Comparison of ENCODE assay signal across 38 mouse cellular contexts in the genomic region with DNA sequence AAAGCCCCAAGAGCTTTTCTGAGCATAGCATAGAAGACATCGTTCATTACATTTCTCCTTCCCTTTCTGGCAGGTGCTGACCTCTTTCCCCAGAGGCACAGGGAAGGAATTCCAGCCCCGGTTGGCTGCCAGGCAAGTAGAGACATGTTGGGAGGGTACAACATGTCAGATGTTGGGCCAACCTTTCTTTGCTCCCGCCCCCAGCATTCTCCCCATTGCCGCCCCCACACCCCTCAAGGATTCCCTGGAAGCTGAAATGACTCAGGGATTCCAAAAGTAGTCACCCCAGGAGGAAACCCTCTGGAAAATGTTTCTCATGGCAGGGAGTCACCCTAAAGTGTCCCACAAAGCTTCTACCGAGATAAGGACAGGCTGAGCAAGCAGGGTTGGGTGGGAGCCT. TPM values are rescaled to one million over a fixed set of nuclear protein-coding genes. Genes with fewer than 3 reads are reported as not detected.
DNase-seq lines count a peak whose midpoint lies in the region; ATAC-seq and TF ChIP-seq lines count a peak whose summit lies in the region.
"Had no signal": no experiment of that assay in that cellular context is flagged by ENCODE, and none has a peak within 500 bp of the region (broad histone marks: within the 10 kb centered on the region; RNA-seq: fewer than 3 reads in every experiment).

No protein-coding gene starts in this region.

- H3K36me3 ChIP-seq in ES-E14 (ENCODE audit: control insufficient read depth, insufficient read depth, low read length, poor library complexity, severe bottlenecking), result no peaks in the 10 kb centered on the region
- no peaks in the 10 kb centered on the region for H3K36me3 ChIP-seq in embryonic facial prominence, embryonic 10.5 days (replicated peaks)
- no peaks in the 10 kb centered on the region for H3K36me3 ChIP-seq in limb, embryonic 15.5 days
- H3K36me3 ChIP-seq: embryonic facial prominence, embryonic 15.5 days; forebrain, embryonic 15.5 days; G1E; heart, embryonic 13.5 days; kidney, embryonic 15.5 days; liver, embryonic 15.5 days; neural tube, embryonic 12.5 days had no signal

- DNase-seq in 3T3-L1 (ENCODE audit: low read depth, low spot score) (peak; percentile 47), ES-E14 (ENCODE audit: low read depth, low spot score) (no peak), MN1 (ENCODE audit: low spot score) (no peak)
- DNase-seq in embryonic facial prominence, embryonic 10.5 days (ENCODE audit: low spot score), result no peak
- no peak for DNase-seq in left cerebral cortex, adult 2 months (ENCODE audit: extremely low spot score in 1 of 2, low spot score in 2 of 2)
- no peak for DNase-seq in gastrocnemius, postnatal 36 days
- DNase-seq: adrenal gland, adult 8-10 months; B cell, adult 2 months; cerebellum, adult 11-12 months; cerebellum, adult 9-11 months; gastrocnemius, adult 2 months; heart, adult 2 months; kidney, adult 18-20 months; kidney, postnatal 25 days; lung, embryonic 14.5 days; lung, postnatal 14 days; right cerebral cortex, postnatal 14 days; thymus, postnatal 14 days had no signal

- 76% methylated on average over 5 of the region's 5 CpGs for WGBS in embryonic facial prominence, embryonic 10.5 days
- 62% methylated on average over 5 of the region's 5 CpGs for WGBS in limb, embryonic 15.5 days

- intact Hi-C loops in left cerebral cortex, adult 2 months (cut with DNase I), result no loop called here
- intact Hi-C loops in gastrocnemius, postnatal 36 days (cut with DNase I), result no loop called here

- H3K9me3 ChIP-seq in ES-E14 (ENCODE audit: control insufficient read depth, insufficient read depth, low read depth, low read length), result no peaks in the 10 kb centered on the region
- no peaks in the 10 kb centered on the region for H3K9me3 ChIP-seq in embryonic facial prominence, embryonic 10.5 days
- no peaks in the 10 kb centered on the region for H3K9me3 ChIP-seq in limb, embryonic 15.5 days
- H3K9me3 ChIP-seq: embryonic facial prominence, embryonic 15.5 days; forebrain, embryonic 15.5 days; G1E; heart, embryonic 13.5 days; kidney, embryonic 15.5 days; liver, embryonic 15.5 days; neural tube, embryonic 12.5 days had no signal

- TF ChIP-seq CTCF in left cerebral cortex, adult 2 months (IDR thresholded peaks at IDR 0.05), result no peak

- H3K4me1 ChIP-seq in ES-E14 (ENCODE audit: control insufficient read depth in 2 of 2, insufficient read depth in 2 of 2, low read length in 2 of 2, poor library complexity in 1 of 2), result peaks cover 10 to 21% of the 10 kb centered on the region in 2 experiments; a peak in 3 of 4 replicates
- peaks cover 62% of the 10 kb centered on the region for H3K4me1 ChIP-seq in embryonic facial prominence, embryonic 10.5 days
- H3K4me1 ChIP-seq in limb, embryonic 15.5 days, result peaks cover 42% of the 10 kb centered on the region

- H3K27me3 ChIP-seq in embryonic facial prominence, embryonic 10.5 days (replicated peaks; ENCODE audit: low read depth, poor library complexity, severe bottlenecking), result peaks cover 11% of the 10 kb centered on the region
- no peaks in the 10 kb centered on the region for H3K27me3 ChIP-seq in limb, embryonic 15.5 days
- H3K27me3 ChIP-seq: embryonic facial prominence, embryonic 15.5 days; forebrain, embryonic 15.5 days; kidney, embryonic 15.5 days; neural tube, embryonic 12.5 days had no signal

- in situ Hi-C loops in ES-E14 (cut with MboI; ENCODE audit: low sequenced_read_pairs in 2 of 2, unreplicated experiment in 2 of 2), result no loop called here

- no peak overlapping the region for H3K4me2 ChIP-seq in limb, embryonic 15.5 days
- H3K4me2 ChIP-seq: embryonic facial prominence, embryonic 15.5 days; forebrain, embryonic 15.5 days; heart, embryonic 13.5 days; kidney, embryonic 15.5 days; liver, embryonic 15.5 days; lung, embryonic 14.5 days; neural tube, embryonic 12.5 days had no signal

- H3K4me3 ChIP-seq in ES-E14 (ENCODE audit: insufficient read depth in 1 of 2, low read depth in 1 of 2, low read length in 2 of 2, poor library complexity in 1 of 2, severe bottlenecking in 1 of 2), result no peak overlapping the region
- H3K4me3 ChIP-seq in embryonic facial prominence, embryonic 10.5 days, result no peak overlapping the region
- H3K4me3 ChIP-seq in limb, embryonic 15.5 days, result no peak overlapping the region
- H3K4me3 ChIP-seq in left cerebral cortex, adult 2 months, result no peak overlapping the region
- H3K4me3 ChIP-seq: embryonic facial prominence, embryonic 15.5 days; forebrain, embryonic 15.5 days; gastrocnemius, adult 2 months; heart, adult 2 months; heart, embryonic 13.5 days; kidney, embryonic 15.5 days; layer of hippocampus, adult 2 months; liver, embryonic 15.5 days; neural tube, embryonic 12.5 days had no signal

- peak overlapping the region; percentile 58 for H3K27ac ChIP-seq in ES-E14 (ENCODE audit: insufficient read depth, low read depth, low read length, poor library complexity, severe bottlenecking)
- H3K27ac ChIP-seq in embryonic facial prominence, embryonic 10.5 days (replicated peaks), result 0 out of 2 replicates have a peak overlapping the region, but pooled peaks have one; percentile 44
- H3K27ac ChIP-seq in limb, embryonic 15.5 days, result 0 out of 2 replicates have a peak overlapping the region, but pooled peaks have one; percentile 27
- H3K27ac ChIP-seq in left cerebral cortex, adult 2 months, result no peak overlapping the region
- H3K27ac ChIP-seq: embryonic facial prominence, embryonic 15.5 days; forebrain, embryonic 15.5 days; gastrocnemius, adult 2 months; heart, adult 2 months; heart, embryonic 13.5 days; kidney, embryonic 15.5 days; layer of hippocampus, adult 2 months; liver, embryonic 15.5 days; neural tube, embryonic 12.5 days had no signal

- H3K9ac ChIP-seq in ES-E14 (ENCODE audit: insufficient read depth, low read depth, low read length, poor library complexity, severe bottlenecking), result no peak overlapping the region
- H3K9ac ChIP-seq in limb, embryonic 15.5 days, result no peak overlapping the region
- H3K9ac ChIP-seq: embryonic facial prominence, embryonic 15.5 days; forebrain, embryonic 15.5 days; heart, embryonic 13.5 days; kidney, embryonic 15.5 days; liver, embryonic 15.5 days; lung, embryonic 14.5 days; neural tube, embryonic 12.5 days had no signal

- ATAC-seq in limb, embryonic 15.5 days (ENCODE audit: insufficient number of reproducible peaks, low FRiP score, low TSS enrichment, low read depth), result no peak
- ATAC-seq: activated CD4-positive, CD25-positive, alpha-beta regulatory T cell, adult 4 months; forebrain, embryonic 15.5 days; hindbrain, embryonic 16.5 days; midbrain, embryonic 16.5 days had no signal

TF ChIP-seq in ES-E14, 5 proteins besides CTCF, POLR2A, EP300 and RAD21:
- TF ChIP-seq ZNF384 (IDR thresholded peaks at IDR 0.05; ENCODE audit: low read depth, low read length) (no peak), MAFK (IDR thresholded peaks at IDR 0.05; ENCODE audit: insufficient read depth, low read depth, low read length) (no peak), HCFC1 (IDR thresholded peaks at IDR 0.05; ENCODE audit: borderline replicate concordance, insufficient read depth, low read length) (no peak), CHD2 (IDR thresholded peaks at IDR 0.05; ENCODE audit: low read depth, low read length) (no peak), ZC3H11A (IDR thresholded peaks at IDR 0.05; ENCODE audit: borderline replicate concordance, low read depth, low read length) (no peak)

RNA-seq across cellular contexts. Expression of a gene that starts 2.7 kb away (rescaled TPM):
- total RNA-seq in ES-E14 (2012; rRNA removed), result 0.27 and 0.74 TPM in 2 replicates
- 0.14 TPM in 1 of 2 replicates, not detected in the other for polyA plus RNA-seq in embryonic facial prominence, embryonic 10.5 days (2016; fragmentation: Nextera tagmentation; extraction: Ambion mirVana)
- polyA plus RNA-seq in limb, embryonic 15.5 days (2015; fragmentation: Nextera tagmentation; extraction: Ambion mirVana), result not detected in 2 replicates
- total RNA-seq in left cerebral cortex, adult 2 months (2021), result not detected
- not detected for total RNA-seq in gastrocnemius, postnatal 36 days (2021)
- total RNA-seq: adrenal gland, adult 8-10 months; G1E; gastrocnemius, adult 2 months; gastrocnemius, postnatal 4 days; heart, adult 2 months; heart, postnatal 10 days; hematopoietic stem cell, adult 5-6 weeks; layer of hippocampus, adult 2 months; left cerebral cortex, postnatal 10 days; liver, adult 2 months had no signal
- polyA plus RNA-seq: activated CD4-positive, CD25-positive, alpha-beta regulatory T cell, adult 4 months; G1E; heart, adult 2 months; heart, embryonic 13.5 days; kidney, embryonic 15.5 days; limb, embryonic 11.5 days; liver, adult 2 months; liver, embryonic 15.5 days; lung, embryonic 14.5 days; stomach, embryonic 14.5 days had no signal

RNA-seq across cellular contexts. Expression of a gene that starts 3.9 kb away (rescaled TPM):
- 10.8 and 28.3 TPM in 2 replicates for total RNA-seq in ES-E14 (2012; rRNA removed)
- polyA plus RNA-seq in embryonic facial prominence, embryonic 10.5 days (2016; fragmentation: Nextera tagmentation; extraction: Ambion mirVana), result 42.4 and 42.9 TPM in 2 replicates
- polyA plus RNA-seq in limb, embryonic 15.5 days (2015; fragmentation: Nextera tagmentation; extraction: Ambion mirVana), result 57.2 and 58.0 TPM in 2 replicates
- total RNA-seq in left cerebral cortex, adult 2 months (2021), result 1 to 10 TPM; 5.1 to 8.1 TPM
- total RNA-seq in gastrocnemius, postnatal 36 days (2021), result 1 to 10 TPM; 2.1 to 2.5 TPM
- total RNA-seq: G1E; hematopoietic stem cell, adult 5-6 weeks had no signal
- polyA plus RNA-seq: activated CD4-positive, CD25-positive, alpha-beta regulatory T cell, adult 4 months; G1E had no signal

RNA-seq across cellular contexts. Expression of a gene that starts 6.3 kb away (rescaled TPM):
- total RNA-seq in ES-E14 (2012; rRNA removed), result 0.74 TPM in 1 of 2 replicates, not detected in the other
- polyA plus RNA-seq in embryonic facial prominence, embryonic 10.5 days (2016; fragmentation: Nextera tagmentation; extraction: Ambion mirVana), result 2.2 and 2.7 TPM in 2 replicates
- polyA plus RNA-seq in limb, embryonic 15.5 days (2015; fragmentation: Nextera tagmentation; extraction: Ambion mirVana), result 12.7 and 12.9 TPM in 2 replicates
- total RNA-seq in left cerebral cortex, adult 2 months (2021), result 10 to 100 TPM; 46.5 to 53.5 TPM
- total RNA-seq in gastrocnemius, postnatal 36 days (2021), result under 1 TPM in 1 of 2 experiments, not detected in 1; 0.42 TPM
- total RNA-seq: G1E; hematopoietic stem cell, adult 5-6 weeks; liver, adult 2 months had no signal
- polyA plus RNA-seq: G1E; liver, adult 2 months had no signal

RNA-seq across cellular contexts. Expression of a gene that starts 16.9 kb away (rescaled TPM):
- 5.2 and 16.2 TPM in 2 replicates for total RNA-seq in ES-E14 (2012; rRNA removed)
- polyA plus RNA-seq in embryonic facial prominence, embryonic 10.5 days (2016; fragmentation: Nextera tagmentation; extraction: Ambion mirVana), result 41.4 and 45.7 TPM in 2 replicates
- polyA plus RNA-seq in limb, embryonic 15.5 days (2015; fragmentation: Nextera tagmentation; extraction: Ambion mirVana), result 56.3 and 70.6 TPM in 2 replicates
- 100 to 1,000 TPM; 586 to 617 TPM for total RNA-seq in left cerebral cortex, adult 2 months (2021)
- total RNA-seq in gastrocnemius, postnatal 36 days (2021), result 1 to 10 TPM; 1.6 to 1.7 TPM

RNA-seq across cellular contexts. Expression of a gene that starts 36.9 kb away (rescaled TPM):
- total RNA-seq in ES-E14 (2012; rRNA removed), result 7.1 and 8.8 TPM in 2 replicates
- polyA plus RNA-seq in embryonic facial prominence, embryonic 10.5 days (2016; fragmentation: Nextera tagmentation; extraction: Ambion mirVana), result 0.26 and 2.0 TPM in 2 replicates
- 2.6 and 7.7 TPM in 2 replicates for polyA plus RNA-seq in limb, embryonic 15.5 days (2015; fragmentation: Nextera tagmentation; extraction: Ambion mirVana)
- total RNA-seq in left cerebral cortex, adult 2 months (2021), result 10 to 100 TPM in 1 of 2 experiments, 1 to 10 TPM in 1; 6.0 to 10.9 TPM
- 100 to 1,000 TPM in 1 of 2 experiments, 10 to 100 TPM in 1; 40.5 to 246 TPM for total RNA-seq in gastrocnemius, postnatal 36 days (2021)
- total RNA-seq: adrenal gland, adult 8-10 months; hematopoietic stem cell, adult 5-6 weeks; liver, adult 2 months had no signal
- polyA plus RNA-seq: activated CD4-positive, CD25-positive, alpha-beta regulatory T cell, adult 4 months; small intestine, adult 2 months had no signal

Comparison
In these comparisons a context has a peak if more than half of its experiments do, and no peak if none do; other contexts are left out.
1. RNA of a gene that starts 6.3 kb away (total RNA-seq): 46.5 to 53.5 TPM in left cerebral cortex, adult 2 months; 0.42 TPM in gastrocnemius, postnatal 36 days and 0.74 TPM in ES-E14; every median in the first group is over 10 times any median in the second.